Mouse (Mus musculus): ENCODE measurements at regions not wholly inside any gene's neighbourhood (a gene's known extent, or its start where the extent isn't known, plus 50 kb on each side); places are given as distances from the start of the nearest gene placed in this dataset.

- no peak for TF ChIP-seq CTCF (IDR thresholded peaks at IDR 0.05; ENCODE audit: borderline replicate concordance, insufficient read depth, low read depth, low read length)
- no peak for TF ChIP-seq POLR2A (IDR thresholded peaks at IDR 0.05; ENCODE audit: borderline replicate concordance, insufficient read depth, low read length)
These were observed 497.5 kb downstream of the Plcl1 start for GRCm38 (mm10) chr1:55903177-55903576.
